Mouse (Mus musculus): Measurements from ENCODE around the gene 2510009E07Rik.

GRCm38 (mm10) chr16:21727421-21727820 lies 33.0 kb upstream of the 2510009E07Rik start:
- TF ChIP-seq CTCF (IDR thresholded peaks at IDR 0.05; ENCODE audit: low read depth), result no peak
- TF ChIP-seq EP300 (IDR thresholded peaks at IDR 0.05; ENCODE audit: low read depth), result no peak
